Mouse (Mus musculus): Measurements from ENCODE around the gene Gm20388. TPM values are rescaled to one million over a fixed set of nuclear protein-coding genes. Genes with fewer than 3 reads are reported as not detected.
A peak's percentile ranks its signal among the peaks of the same experiment; 100 is the strongest.
"Not testable (repeated sequence)": the region's sequence is repeated elsewhere in the genome, so short reads cannot be mapped to it uniquely, and the experiment has no call there.

The Gm20388 gene
- total RNA-seq, 1 experiment from 2014 or later: 10.0 TPM

- ATAC-seq (replicated peaks; ENCODE audit: insufficient number of reproducible peaks, low FRiP score, low TSS enrichment, poor library complexity, severe bottlenecking): no peak
Observed at GRCm38 (mm10) chr8:122571750-122572267, 2661.2 kb downstream of the Gm20388 start.

- no peak for ATAC-seq (replicated peaks; ENCODE audit: insufficient number of reproducible peaks, low FRiP score, low TSS enrichment, poor library complexity, severe bottlenecking)
Observed at GRCm38 (mm10) chr8:122572751-122573150, 2662.1 kb downstream of the Gm20388 start.

- not testable (repeated sequence) for ATAC-seq (replicated peaks; ENCODE audit: insufficient number of reproducible peaks, low FRiP score, low TSS enrichment, poor library complexity, severe bottlenecking)
Observed at GRCm38 (mm10) chr8:122573176-122573575, 2662.5 kb downstream of the Gm20388 start.

- ATAC-seq (replicated peaks; ENCODE audit: insufficient number of reproducible peaks, low FRiP score, low TSS enrichment, poor library complexity, severe bottlenecking): no peak
Observed at GRCm38 (mm10) chr8:122573577-122573976, 2662.9 kb downstream of the Gm20388 start.

GRCm38 (mm10) chr8:122574264-122574663, 2663.6 kb downstream of the Gm20388 start:
- no peak for ATAC-seq (replicated peaks; ENCODE audit: insufficient number of reproducible peaks, low FRiP score, low TSS enrichment, poor library complexity, severe bottlenecking)

GRCm38 (mm10) chr8:122574667-122575251, 2664.1 kb downstream of the Gm20388 start:
- no peak for ATAC-seq (replicated peaks; ENCODE audit: insufficient number of reproducible peaks, low FRiP score, low TSS enrichment, poor library complexity, severe bottlenecking)

GRCm38 (mm10) chr8:122575286-122575685, 2664.6 kb downstream of the Gm20388 start:
- ATAC-seq (replicated peaks; ENCODE audit: insufficient number of reproducible peaks, low FRiP score, low TSS enrichment, poor library complexity, severe bottlenecking): no peak

- 0 out of 2 replicates have a peak, but pooled peaks have one; percentile 9 for ATAC-seq (replicated peaks; ENCODE audit: insufficient number of reproducible peaks, low FRiP score, low TSS enrichment, poor library complexity, severe bottlenecking)
Observed at GRCm38 (mm10) chr8:122575735-122576647, 2665.3 kb downstream of the Gm20388 start.

GRCm38 (mm10) chr8:122576648-122577022, 2666.0 kb downstream of the Gm20388 start, which contains the start of gene Aprt:
Gene Aprt, minus strand, starts transcription at chr8:122576909.
- peak; percentile 82 for ATAC-seq (replicated peaks; ENCODE audit: insufficient number of reproducible peaks, low FRiP score, low TSS enrichment, poor library complexity, severe bottlenecking)

- ATAC-seq (replicated peaks; ENCODE audit: insufficient number of reproducible peaks, low FRiP score, low TSS enrichment, poor library complexity, severe bottlenecking): no peak
Observed at GRCm38 (mm10) chr8:122577116-122577515, 2666.5 kb downstream of the Gm20388 start.

- ATAC-seq (replicated peaks; ENCODE audit: insufficient number of reproducible peaks, low FRiP score, low TSS enrichment, poor library complexity, severe bottlenecking): no peak
Observed at GRCm38 (mm10) chr8:122579196-122579595, 2668.6 kb downstream of the Gm20388 start.

- no peak for ATAC-seq (replicated peaks; ENCODE audit: insufficient number of reproducible peaks, low FRiP score, low TSS enrichment, poor library complexity, severe bottlenecking)
Observed at GRCm38 (mm10) chr8:122580926-122581325, 2670.3 kb downstream of the Gm20388 start.

GRCm38 (mm10) chr8:122584981-122585380, 2674.3 kb downstream of the Gm20388 start:
- ATAC-seq (replicated peaks; ENCODE audit: insufficient number of reproducible peaks, low FRiP score, low TSS enrichment, poor library complexity, severe bottlenecking): no peak

- ATAC-seq (replicated peaks; ENCODE audit: insufficient number of reproducible peaks, low FRiP score, low TSS enrichment, poor library complexity, severe bottlenecking): peak; percentile 45
Observed at GRCm38 (mm10) chr8:122585411-122585891, 2674.8 kb downstream of the Gm20388 start.

- ATAC-seq (replicated peaks; ENCODE audit: insufficient number of reproducible peaks, low FRiP score, low TSS enrichment, poor library complexity, severe bottlenecking): no peak
Observed at GRCm38 (mm10) chr8:122586171-122586570, 2675.5 kb downstream of the Gm20388 start.

GRCm38 (mm10) chr8:122586749-122587148, 2676.1 kb downstream of the Gm20388 start:
- no peak for ATAC-seq (replicated peaks; ENCODE audit: insufficient number of reproducible peaks, low FRiP score, low TSS enrichment, poor library complexity, severe bottlenecking)

GRCm38 (mm10) chr8:122593240-122593639, 2682.6 kb downstream of the Gm20388 start:
- ATAC-seq (replicated peaks; ENCODE audit: insufficient number of reproducible peaks, low FRiP score, low TSS enrichment, poor library complexity, severe bottlenecking): peak; percentile 57

- no peak for ATAC-seq (replicated peaks; ENCODE audit: insufficient number of reproducible peaks, low FRiP score, low TSS enrichment, poor library complexity, severe bottlenecking)
Observed at GRCm38 (mm10) chr8:122593783-122594507, 2683.3 kb downstream of the Gm20388 start.

GRCm38 (mm10) chr8:122596031-122596430, 2685.4 kb downstream of the Gm20388 start:
- no peak for ATAC-seq (replicated peaks; ENCODE audit: insufficient number of reproducible peaks, low FRiP score, low TSS enrichment, poor library complexity, severe bottlenecking)

Measured in monocyte, adult 5-6 weeks (primary cell).